Mouse (Mus musculus): ENCODE results near the gene Adat1.

DNA sequence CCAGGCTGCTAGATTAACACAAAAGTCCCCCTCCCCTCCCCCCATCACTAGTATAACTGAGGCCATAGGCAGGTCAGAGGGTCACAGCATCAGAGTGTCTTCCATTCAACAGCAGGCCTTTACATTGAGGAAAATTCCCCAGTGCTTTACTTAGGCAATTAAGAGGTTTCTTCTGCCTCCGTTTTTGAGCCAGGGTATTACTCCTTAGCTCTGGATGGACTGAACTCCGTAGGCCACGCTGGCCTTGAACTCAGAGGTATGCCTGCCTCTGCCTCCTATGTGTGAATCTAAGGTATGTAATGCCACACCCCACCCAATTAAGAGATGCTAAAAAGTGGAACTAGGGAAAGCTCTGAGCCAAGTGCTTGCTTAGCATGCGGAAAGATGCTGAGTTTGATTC is 28.6 kb downstream of the Adat1 start:
- TF ChIP-seq CTCF (IDR thresholded peaks at IDR 0.05; ENCODE audit: low read depth) (no peak), EP300 (IDR thresholded peaks at IDR 0.05; ENCODE audit: low read depth) (no peak)
